Mouse (Mus musculus) left cerebral cortex, postnatal 36 days (tissue): ENCODE data around the gene Tmod3. TPM values are rescaled to one million over a fixed set of nuclear protein-coding genes. Genes with fewer than 3 reads are reported as not detected.
"Not testable (repeated sequence)": the region's sequence is repeated elsewhere in the genome, so short reads cannot be mapped to it uniquely, and the experiment has no call there.

Experiments
- DNase-seq, 2 experiments: peaks; one replicate each; pipeline ENCODE4 v3.0.0; 2021 to 2022; ENCODE audit warnings: low spot score in 2 of 2, mixed read lengths in 1 of 2
- intact Hi-C: fragments of 180-260 bp; cut with DNase I; formaldehyde crosslinking; loops from one replicate; pipeline ENCODE4 v1.15.1; 2025
- total RNA-seq, 2 experiments: library from RNA; stranded (reverse); gene quantifications; 2 replicates each; pipeline ENCODE4 v1.2.3; 2021

Tmod3 gene
- total RNA-seq, 2 experiments from 2014 or later: 48.6 to 50.7 TPM

GRCm38 (mm10) chr9:75558812-75559511 lies 495 bp downstream of the Tmod3 start:
- intact Hi-C loops: no loop called here
- DNase-seq: no peak

DNA sequence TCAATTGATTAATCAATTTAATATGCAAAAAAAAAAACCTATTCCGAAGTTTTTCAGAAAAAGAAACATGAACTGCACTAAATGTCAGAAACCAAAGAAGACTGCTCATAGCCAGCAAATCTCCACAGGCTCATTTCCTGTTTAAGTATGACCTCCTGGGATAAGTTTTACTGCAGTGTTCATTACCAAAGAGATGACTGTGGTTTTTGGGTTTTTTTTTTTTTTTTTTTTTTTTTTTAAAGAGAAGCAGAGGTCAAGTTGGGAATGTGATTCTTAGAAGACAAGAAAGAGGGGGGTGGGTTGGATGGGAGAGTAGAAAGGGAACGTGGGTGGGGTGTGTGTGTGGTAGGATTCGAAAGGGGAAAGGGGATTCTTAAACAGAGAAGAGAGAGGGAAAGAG lies 1.1 kb downstream of the Tmod3 start:
- intact Hi-C loops: no loop called here
- DNase-seq: no peak

DNA sequence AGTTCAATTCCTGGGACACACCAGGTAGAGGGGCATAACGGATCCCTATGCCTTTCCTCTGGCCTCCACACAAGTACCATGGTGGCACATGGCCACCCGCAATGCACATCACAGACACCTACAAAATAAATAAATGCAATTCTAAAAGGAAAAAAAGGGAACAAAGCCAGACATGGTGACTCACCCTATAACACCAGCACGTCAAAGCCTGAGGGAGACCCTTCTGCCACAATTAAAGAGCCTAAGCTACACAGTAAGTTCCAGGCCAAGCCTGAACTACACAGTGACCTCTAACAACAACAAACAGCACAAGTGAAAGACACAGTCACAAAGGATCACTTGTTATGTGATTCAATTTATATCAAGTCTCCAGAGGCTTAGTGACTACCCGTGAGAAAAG lies 5.7 kb downstream of the Tmod3 start:
- intact Hi-C loops: no loop called here
- no peak for DNase-seq

DNA sequence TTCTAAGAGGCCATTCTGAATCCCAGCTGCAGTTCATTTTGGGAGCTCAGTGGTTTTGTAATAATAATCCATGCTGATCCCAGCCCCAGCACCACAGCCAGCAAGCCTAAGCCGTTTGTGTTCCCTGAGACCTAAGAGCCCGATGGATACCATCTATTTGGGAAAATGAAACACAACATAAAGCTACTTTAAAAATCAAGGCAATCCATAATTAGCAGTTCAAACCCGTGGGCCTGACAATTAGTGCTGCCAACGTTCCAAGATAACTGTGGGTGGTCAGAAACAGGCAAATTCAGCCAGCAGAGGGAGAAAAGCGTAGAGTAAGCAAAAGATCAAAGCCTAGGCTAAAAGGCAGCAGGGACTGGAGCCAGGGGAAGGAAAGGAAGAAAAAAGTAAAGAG lies 8.1 kb downstream of the Tmod3 start:
- intact Hi-C loops: no loop called here
- no peak for DNase-seq

- intact Hi-C loops: no loop called here
- DNase-seq: no peak
Observed at GRCm38 (mm10) chr9:75549010-75549409, 10.4 kb downstream of the Tmod3 start.

- DNase-seq: no peak
- intact Hi-C loops: no loop called here
Observed at GRCm38 (mm10) chr9:75546885-75547553, 12.4 kb downstream of the Tmod3 start.

- intact Hi-C loops: no loop called here
- DNase-seq: no peak
Observed at GRCm38 (mm10) chr9:75545514-75545913, 13.9 kb downstream of the Tmod3 start.

DNA sequence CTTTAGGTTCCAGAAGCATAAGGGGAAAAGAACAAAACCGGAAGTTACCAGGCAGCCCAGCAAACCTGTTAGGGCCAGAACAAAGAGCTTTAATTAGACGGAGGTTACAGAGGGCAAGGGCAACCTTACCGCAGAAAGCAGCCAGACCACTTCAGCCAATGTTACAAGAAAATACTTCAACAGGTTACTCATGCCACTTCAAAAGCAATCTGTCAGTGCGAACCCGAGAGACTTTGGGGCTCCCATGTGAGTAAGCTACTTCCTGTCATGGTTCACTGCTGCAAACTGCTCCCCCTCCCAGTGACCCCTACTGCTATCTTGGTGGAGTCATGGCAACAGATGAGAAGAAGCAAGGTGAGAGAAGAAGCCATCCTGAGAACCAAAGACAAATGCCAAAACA lies 18.0 kb downstream of the Tmod3 start:
- DNase-seq: no peak
- intact Hi-C loops: no loop called here

DNA sequence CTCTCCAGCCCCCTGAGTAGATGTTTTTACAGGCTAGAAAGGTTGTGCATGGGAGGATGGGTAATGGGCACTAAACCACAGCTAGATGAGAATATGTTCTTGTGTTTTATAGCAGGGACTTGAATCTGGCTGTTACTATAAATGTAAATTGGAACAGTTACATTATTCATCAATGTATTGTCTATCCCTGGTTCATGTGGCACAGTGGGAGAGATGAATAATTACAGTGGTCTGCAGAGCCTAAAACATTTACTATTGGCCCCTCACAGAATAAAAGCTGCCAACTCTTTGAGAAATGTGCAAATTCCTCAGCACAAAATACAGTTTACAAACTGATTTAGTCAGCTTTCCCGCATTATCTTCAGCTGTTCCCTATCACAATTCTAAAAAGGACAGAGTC lies 23.0 kb downstream of the Tmod3 start:
- intact Hi-C loops: no loop called here
- DNase-seq: no peak

DNA sequence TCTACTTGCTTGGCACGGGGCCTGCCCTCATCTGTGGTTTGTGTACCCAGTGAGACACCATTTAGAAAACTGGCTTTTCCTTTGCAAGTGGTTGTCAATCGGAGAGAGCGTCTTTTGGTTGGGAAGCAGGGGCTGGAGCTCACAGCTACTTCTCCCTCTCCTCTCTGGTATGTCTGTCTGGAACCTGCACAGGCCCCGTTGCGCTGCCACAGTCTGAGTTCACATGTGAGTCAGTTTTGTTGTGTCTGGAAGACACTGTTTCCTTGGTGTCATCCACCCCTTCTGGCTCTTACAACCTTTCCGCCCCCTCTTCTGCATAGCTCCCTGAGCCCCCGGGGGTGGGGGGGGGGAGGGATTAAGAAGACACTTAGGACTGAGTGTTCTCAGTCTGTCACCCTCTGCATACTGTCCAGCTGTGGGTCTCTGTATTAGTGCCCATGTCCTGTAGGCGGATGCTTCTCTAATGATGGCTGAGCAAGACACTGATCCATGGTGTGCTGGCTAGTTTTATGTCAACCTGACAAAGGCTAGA lies 25.0 kb downstream of the Tmod3 start:
- intact Hi-C loops: no loop called here

GRCm38 (mm10) chr9:75532989-75533388 lies 26.5 kb downstream of the Tmod3 start:
- intact Hi-C loops, DNase-seq: not testable (repeated sequence)

More for the DNA sequence above, 25.0 kb downstream of the Tmod3 start:
- DNase-seq: no peak

GRCm38 (mm10) chr9:75532461-75532860 lies 27.0 kb downstream of the Tmod3 start:
- DNase-seq: no peak
- intact Hi-C loops: no loop called here

DNA sequence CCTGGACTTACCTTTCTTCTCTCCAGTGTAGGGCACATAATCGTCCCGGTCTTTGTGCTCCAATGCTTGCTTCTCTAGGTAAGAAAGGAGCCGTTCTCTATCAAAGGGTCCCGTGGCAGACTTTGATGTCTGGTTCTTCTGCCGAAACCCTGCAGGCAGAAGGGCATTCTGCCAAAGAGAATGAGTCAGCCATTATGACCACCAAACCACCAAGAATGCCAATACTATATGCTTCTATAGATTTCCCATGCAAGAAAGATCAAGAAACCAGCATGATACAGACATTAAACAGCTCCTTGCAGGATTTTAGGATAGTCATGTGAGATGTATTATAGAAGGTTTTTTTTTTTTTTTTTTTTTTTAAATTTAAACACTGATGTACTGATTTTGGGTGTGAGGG lies 30.1 kb downstream of the Tmod3 start:
- no peak for DNase-seq
- intact Hi-C loops: no loop called here

GRCm38 (mm10) chr9:75528096-75528495 lies 31.4 kb downstream of the Tmod3 start:
- DNase-seq: no peak
- intact Hi-C loops: no loop called here

DNA sequence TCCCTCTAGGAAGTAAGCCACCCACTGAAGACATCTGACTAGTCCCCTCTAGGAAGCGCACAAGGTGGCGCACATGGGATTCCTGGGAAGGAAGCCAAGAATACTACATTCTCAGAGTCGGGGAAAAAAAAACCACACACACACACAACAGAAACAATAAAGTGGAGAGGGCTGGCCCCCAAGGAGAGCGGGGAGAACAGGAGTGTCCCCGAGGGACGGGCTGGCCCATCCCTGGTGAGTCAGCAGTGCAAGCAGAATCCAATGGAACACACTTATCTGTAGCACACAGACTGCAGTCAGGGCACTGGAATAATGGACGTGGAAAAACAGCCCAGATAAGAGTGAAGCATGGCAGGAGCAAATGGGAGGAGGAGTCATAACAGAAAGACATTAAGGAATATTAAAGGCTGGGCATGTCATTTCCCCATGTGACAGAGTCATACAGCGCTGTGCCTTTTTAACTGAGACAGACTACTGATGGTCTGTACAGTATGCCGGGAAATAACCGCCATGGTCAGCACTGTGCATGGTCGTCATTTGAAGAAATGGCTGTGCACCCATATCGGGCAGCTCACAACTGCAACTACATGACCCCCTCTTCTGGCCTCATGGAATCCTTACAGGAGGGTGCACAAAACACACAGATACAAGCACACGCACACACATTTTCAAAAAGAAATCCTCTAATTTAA lies 31.9 kb downstream of the Tmod3 start:
- DNase-seq: no peak
- intact Hi-C loops: no loop called here

- no peak for DNase-seq
- intact Hi-C loops: loop anchor here (5.0 kb wide), 1 partner anchor 59 kb away; no protein-coding TSS in a partner anchor
Observed at GRCm38 (mm10) chr9:75523646-75524045, 35.8 kb downstream of the Tmod3 start.

DNA sequence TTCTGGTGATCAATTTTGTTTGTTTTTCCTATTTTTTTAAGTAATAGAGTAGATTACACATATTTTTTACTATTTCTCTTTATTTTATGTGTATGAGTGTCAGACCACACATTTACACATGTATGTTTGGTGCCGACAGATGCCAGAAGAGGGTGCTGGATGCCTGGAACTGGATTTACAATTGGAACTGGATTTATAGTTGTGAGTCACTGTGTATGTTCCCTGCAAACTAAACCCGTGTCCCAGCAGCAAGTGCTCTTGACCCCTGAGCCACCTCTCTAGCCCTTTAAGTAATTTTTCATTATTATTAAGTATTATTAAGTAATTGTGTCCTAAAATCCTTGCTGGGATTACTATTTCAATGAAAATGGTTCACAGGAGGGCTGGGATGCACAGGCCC lies 37.2 kb downstream of the Tmod3 start:
- intact Hi-C loops: loop anchor here (5.0 kb wide), 1 partner anchor 60 kb away; no protein-coding TSS in a partner anchor

GRCm38 (mm10) chr9:75521788-75522187 lies 37.7 kb downstream of the Tmod3 start:
- intact Hi-C loops: loop anchor here (5.0 kb wide), 1 partner anchor 61 kb away; no protein-coding TSS in a partner anchor
- DNase-seq: no peak

More for the DNA sequence above, 37.2 kb downstream of the Tmod3 start:
- no peak for DNase-seq

- no peak for DNase-seq
Observed at GRCm38 (mm10) chr9:75520940-75521339, 38.5 kb downstream of the Tmod3 start.

GRCm38 (mm10) chr9:75517751-75518150 lies 41.7 kb downstream of the Tmod3 start:
- intact Hi-C loops: loop anchor here (5.0 kb wide), 1 partner anchor 235 kb away; no protein-coding TSS in a partner anchor

More at GRCm38 (mm10) chr9:75520940-75521339, 38.5 kb downstream of the Tmod3 start:
- intact Hi-C loops: loop anchor here (5.0 kb wide), 1 partner anchor 61 kb away; no protein-coding TSS in a partner anchor

More at GRCm38 (mm10) chr9:75517751-75518150, 41.7 kb downstream of the Tmod3 start:
- DNase-seq: no peak
